Mouse (Mus musculus): Measurements from ENCODE around the gene 2010109A12Rik. TPM values are rescaled to one million over a fixed set of nuclear protein-coding genes. Genes with fewer than 3 reads are reported as not detected.

2010109A12Rik gene
- polyA plus RNA-seq, 1 experiment from 2014 or later = 2.0 TPM

- Histone ChIP-seq H3K4me1 (replicated peaks) (0 out of 2 replicates have a peak, but pooled peaks cover 6% of the 10 kb centered on the region), H3K9ac (no peak overlapping the region), H3K27me3 (no peaks in the 10 kb centered on the region), H3K4me2 (no peak overlapping the region), H3K27ac (no peak overlapping the region), H3K36me3 (no peaks in the 10 kb centered on the region), H3K9me3 (no peaks in the 10 kb centered on the region), H3K4me3 (no peak overlapping the region)
- ATAC-seq (ENCODE audit: low FRiP score) = no peak
- WGBS = 91% methylated on average over 2 of the region's 2 CpGs
These were observed 56.4 kb downstream of the 2010109A12Rik start for GRCm38 (mm10) chr5:93262751-93263150.

Other genes starting within 250 kb of the 2010109A12Rik start
- gene Sowahb, start 161.5 kb upstream of the 2010109A12Rik start, polyA plus RNA-seq (2015; fragmentation: Nextera tagmentation; extraction: Ambion mirVana) = not detected in 2 replicates
- gene Sept11, start 113.1 kb upstream of the 2010109A12Rik start, polyA plus RNA-seq (2015; fragmentation: Nextera tagmentation; extraction: Ambion mirVana) = 165 and 171 TPM in 2 replicates
- gene Ccni, start within 50 bp of the 2010109A12Rik start, polyA plus RNA-seq (2015; fragmentation: Nextera tagmentation; extraction: Ambion mirVana) = 137 and 140 TPM in 2 replicates
- gene Ccng2, start 60.7 kb downstream of the 2010109A12Rik start, polyA plus RNA-seq (2015; fragmentation: Nextera tagmentation; extraction: Ambion mirVana) = 109 and 119 TPM in 2 replicates

Data from hindbrain, embryonic 13.5 days (tissue).